Mouse (Mus musculus) megakaryocyte, embryonic 14.5 days (primary cell): ENCODE data around the gene Traf3ip3.

Experiments used
- FLI1 ChIP-seq: IDR thresholded peaks from 2 replicates; pipeline ENCODE4 v1.6.1; 2012; ENCODE audit warnings: low read length, inconsistent platforms, mixed read lengths
- GATA1 ChIP-seq: IDR thresholded peaks from 3 replicates; pipeline ENCODE4 v1.6.1; 2012; ENCODE audit warnings: mixed read lengths, low read length, inconsistent platforms, borderline replicate concordance

DNA sequence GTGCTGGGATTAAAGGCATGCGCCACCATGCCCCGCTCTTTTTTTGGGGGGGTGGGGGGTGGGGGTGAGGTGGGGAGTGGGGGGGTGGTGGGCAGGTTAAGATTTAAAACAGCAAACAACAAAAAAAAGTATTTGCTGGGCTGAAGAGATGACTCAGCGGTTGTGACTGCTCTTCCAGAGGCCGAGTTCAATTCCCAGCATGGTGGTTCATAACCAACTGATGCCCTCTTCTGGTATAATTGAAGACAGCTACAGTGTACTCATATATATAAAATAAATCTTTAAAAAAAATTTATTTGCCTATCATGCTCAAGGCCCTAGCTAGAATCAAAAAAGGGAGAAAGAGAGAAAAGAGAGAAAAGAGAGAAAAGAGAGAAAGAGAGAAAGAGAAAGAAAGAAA lies 75.7 kb downstream of the Traf3ip3 start:
- TF ChIP-seq GATA1 (no peak), FLI1 (no peak)
